Comparison of ENCODE assay signal across 9 mouse cellular contexts in the genomic region with DNA sequence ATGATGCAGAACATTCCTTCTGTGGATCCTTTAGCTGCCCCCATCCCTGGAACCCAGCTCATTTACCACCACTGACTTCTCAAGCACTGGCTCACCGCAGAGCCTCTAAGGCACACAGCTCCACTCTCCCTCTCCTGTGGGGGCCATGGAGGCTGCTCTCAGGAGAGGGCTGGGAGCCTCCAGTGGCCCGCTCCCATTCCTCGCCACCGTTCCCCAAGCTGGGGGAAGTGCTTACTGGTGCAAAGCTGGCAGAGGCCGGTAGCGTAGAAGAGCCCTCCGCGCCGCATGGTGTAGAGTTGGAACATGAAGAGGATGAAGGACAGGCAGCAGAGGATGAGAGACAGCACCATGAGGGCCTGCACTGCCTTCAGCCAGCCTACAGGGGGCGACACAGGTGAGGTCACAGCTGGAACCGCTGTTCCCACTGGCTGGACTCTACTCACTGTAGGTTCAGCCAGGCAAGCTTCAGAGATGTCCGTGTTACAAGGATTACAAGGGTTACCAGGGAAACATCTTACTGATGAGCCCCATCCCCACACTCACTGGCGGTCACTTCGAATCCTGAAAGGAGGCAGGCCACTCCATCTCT. TPM values are rescaled to one million over a fixed set of nuclear protein-coding genes. Genes with fewer than 3 reads are reported as not detected.
DNase-seq lines count a peak whose midpoint lies in the region; ATAC-seq lines count a peak whose summit lies in the region.
"Had no signal": no experiment of that assay in that cellular context is flagged by ENCODE, and none has a peak within 500 bp of the region (broad histone marks: within the 10 kb centered on the region; RNA-seq: fewer than 3 reads in every experiment).

No protein-coding gene starts in this region.

- WGBS in neural tube, embryonic 13.5 days: 64% methylated on average over 14 of the region's 14 CpGs
- WGBS in neural tube, embryonic 15.5 days: 72% methylated on average over 14 of the region's 14 CpGs

- no peaks in the 10 kb centered on the region for H3K36me3 ChIP-seq in neural tube, embryonic 13.5 days
- H3K36me3 ChIP-seq in neural tube, embryonic 15.5 days: no peaks in the 10 kb centered on the region

- ATAC-seq in neural tube, embryonic 13.5 days (ENCODE audit: low read depth): no peak
- ATAC-seq in neural tube, embryonic 15.5 days (ENCODE audit: low FRiP score): no peak
- ATAC-seq in erythroblast, adult 5-6 weeks (replicated peaks; ENCODE audit: low FRiP score, poor library complexity, severe bottlenecking): no peak

- H3K27ac ChIP-seq in neural tube, embryonic 13.5 days (replicated peaks): no peak overlapping the region
- no peak overlapping the region for H3K27ac ChIP-seq in neural tube, embryonic 15.5 days (replicated peaks)

- H3K9ac ChIP-seq in neural tube, embryonic 13.5 days: no peak overlapping the region
- no peak overlapping the region for H3K9ac ChIP-seq in neural tube, embryonic 15.5 days (replicated peaks)

- H3K27me3 ChIP-seq in neural tube, embryonic 13.5 days: no peaks in the 10 kb centered on the region
- no peaks in the 10 kb centered on the region for H3K27me3 ChIP-seq in neural tube, embryonic 15.5 days (replicated peaks)

- no peak overlapping the region for H3K4me3 ChIP-seq in neural tube, embryonic 13.5 days
- no peak overlapping the region for H3K4me3 ChIP-seq in neural tube, embryonic 15.5 days (replicated peaks)

- H3K4me1 ChIP-seq in neural tube, embryonic 13.5 days (replicated peaks): peaks cover 37% of the 10 kb centered on the region
- H3K4me1 ChIP-seq in neural tube, embryonic 15.5 days: peaks cover 37% of the 10 kb centered on the region

- intact Hi-C loops in left cerebral cortex, postnatal 25 days (cut with DNase I): no loop called here

- 0 out of 2 replicates have a peak overlapping the region, but pooled peaks have one; percentile 44 for H3K4me2 ChIP-seq in neural tube, embryonic 13.5 days
- no peak overlapping the region for H3K4me2 ChIP-seq in neural tube, embryonic 15.5 days

- no peaks in the 10 kb centered on the region for H3K9me3 ChIP-seq in neural tube, embryonic 13.5 days
- H3K9me3 ChIP-seq in neural tube, embryonic 15.5 days (replicated peaks): no peaks in the 10 kb centered on the region

- DNase-seq in adrenal gland, postnatal 10 days: peak; percentile 41
- no peak for DNase-seq in adrenal gland, postnatal 25 days
- peak; percentile 36 for DNase-seq in kidney, postnatal 10 days
- DNase-seq in thymus, postnatal 10 days (ENCODE audit: low spot score in 2 of 2): peak; percentile 26 to 41
- no peak for DNase-seq in left cerebral cortex, postnatal 25 days (ENCODE audit: low spot score in 2 of 2)

RNA-seq across cellular contexts. Expression of a gene that starts 2.0 kb away (rescaled TPM):
- total RNA-seq in adrenal gland, postnatal 10 days (2021): 100 to 1,000 TPM; 156 to 158 TPM
- total RNA-seq in adrenal gland, postnatal 25 days (2021): 231 and 241 TPM in 2 replicates
- 47.4 and 51.6 TPM in 2 replicates for polyA plus RNA-seq in neural tube, embryonic 13.5 days (2015; fragmentation: Nextera tagmentation; extraction: Ambion mirVana)
- polyA plus RNA-seq in neural tube, embryonic 15.5 days (2015; fragmentation: Nextera tagmentation; extraction: Ambion mirVana): 48.2 and 70.1 TPM in 2 replicates
- 1 to 10 TPM; 6.6 to 7.2 TPM for total RNA-seq in left cerebral cortex, postnatal 25 days (2021)
- 56.4 and 143 TPM in 2 replicates for total RNA-seq in erythroblast, adult 5-6 weeks (2015; ENCODE audit: low replicate concordance)
- 48.2 and 77.1 TPM in 2 replicates for total RNA-seq in erythroblast, adult 5-6 weeks (2017; ENCODE audit: low replicate concordance)

RNA-seq across cellular contexts. Expression of a gene that starts 4.7 kb away (rescaled TPM):
- total RNA-seq in adrenal gland, postnatal 10 days (2021): 1 to 10 TPM; 6.1 to 7.2 TPM
- total RNA-seq in adrenal gland, postnatal 25 days (2021): 26.4 and 27.9 TPM in 2 replicates
- 3.4 and 3.8 TPM in 2 replicates for polyA plus RNA-seq in neural tube, embryonic 13.5 days (2015; fragmentation: Nextera tagmentation; extraction: Ambion mirVana)
- polyA plus RNA-seq in neural tube, embryonic 15.5 days (2015; fragmentation: Nextera tagmentation; extraction: Ambion mirVana): 5.9 and 6.2 TPM in 2 replicates
- 1 to 10 TPM; 1.6 to 2.9 TPM for total RNA-seq in left cerebral cortex, postnatal 25 days (2021)
- total RNA-seq in erythroblast, adult 5-6 weeks (2015; ENCODE audit: low replicate concordance): 2.5 TPM in 1 of 2 replicates, not detected in the other
- total RNA-seq in erythroblast, adult 5-6 weeks (2017; ENCODE audit: low replicate concordance): 0.51 and 2.0 TPM in 2 replicates

RNA-seq across cellular contexts. Expression of a gene that starts 22.4 kb away (rescaled TPM):
- total RNA-seq in adrenal gland, postnatal 10 days (2021): 10 to 100 TPM; 85.8 to 88.1 TPM
- total RNA-seq in adrenal gland, postnatal 25 days (2021): 53.0 and 61.3 TPM in 2 replicates
- polyA plus RNA-seq in neural tube, embryonic 13.5 days (2015; fragmentation: Nextera tagmentation; extraction: Ambion mirVana): 4.7 and 5.1 TPM in 2 replicates
- 7.5 and 7.8 TPM in 2 replicates for polyA plus RNA-seq in neural tube, embryonic 15.5 days (2015; fragmentation: Nextera tagmentation; extraction: Ambion mirVana)
- total RNA-seq in left cerebral cortex, postnatal 25 days (2021): 10 to 100 TPM; 17.6 to 20.1 TPM
- 1.3 TPM in 1 of 2 replicates, not detected in the other for total RNA-seq in erythroblast, adult 5-6 weeks (2015; ENCODE audit: low replicate concordance)
- total RNA-seq in erythroblast, adult 5-6 weeks (2017; ENCODE audit: low replicate concordance): 0.26 and 3.8 TPM in 2 replicates

RNA-seq across cellular contexts. Expression of a gene that starts 22.7 kb away (rescaled TPM):
- under 1 TPM in 1 of 2 experiments, not detected in 1; 0.30 TPM for total RNA-seq in adrenal gland, postnatal 10 days (2021)
- total RNA-seq in adrenal gland, postnatal 25 days (2021): 0.70 TPM in 1 of 2 replicates, not detected in the other
- not detected in 2 replicates for polyA plus RNA-seq in neural tube, embryonic 13.5 days (2015; fragmentation: Nextera tagmentation; extraction: Ambion mirVana)
- 0.37 and 0.52 TPM in 2 replicates for polyA plus RNA-seq in neural tube, embryonic 15.5 days (2015; fragmentation: Nextera tagmentation; extraction: Ambion mirVana)
- not detected for total RNA-seq in left cerebral cortex, postnatal 25 days (2021)
- 4.0 TPM in 1 of 2 replicates, not detected in the other for total RNA-seq in erythroblast, adult 5-6 weeks (2015; ENCODE audit: low replicate concordance)
- total RNA-seq in erythroblast, adult 5-6 weeks (2017; ENCODE audit: low replicate concordance): not detected in 2 replicates
- total RNA-seq: neutrophil, adult 5-6 weeks had no signal

RNA-seq across cellular contexts. Expression of a gene that starts 41.0 kb away (rescaled TPM):
- 1 to 10 TPM in 1 of 2 experiments, under 1 TPM in 1; 0.72 to 1.2 TPM for total RNA-seq in adrenal gland, postnatal 10 days (2021)
- 0.43 and 1.2 TPM in 2 replicates for total RNA-seq in adrenal gland, postnatal 25 days (2021)
- 1.6 and 2.1 TPM in 2 replicates for polyA plus RNA-seq in neural tube, embryonic 13.5 days (2015; fragmentation: Nextera tagmentation; extraction: Ambion mirVana)
- 3.2 and 4.2 TPM in 2 replicates for polyA plus RNA-seq in neural tube, embryonic 15.5 days (2015; fragmentation: Nextera tagmentation; extraction: Ambion mirVana)
- total RNA-seq in left cerebral cortex, postnatal 25 days (2021): 10 to 100 TPM; 10.9 TPM
- not detected in 2 replicates for total RNA-seq in erythroblast, adult 5-6 weeks (2015; ENCODE audit: low replicate concordance)
- 0.28 TPM in 1 of 2 replicates, not detected in the other for total RNA-seq in erythroblast, adult 5-6 weeks (2017; ENCODE audit: low replicate concordance)
- total RNA-seq: neutrophil, adult 5-6 weeks had no signal

Comparison
In these comparisons a context has a peak if more than half of its experiments do, and no peak if none do; other contexts are left out.
1. DNase-seq: peak in adrenal gland, postnatal 10 days (single experiment), kidney, postnatal 10 days (single experiment) and thymus, postnatal 10 days (2 of 2); none in adrenal gland, postnatal 25 days (single experiment) and left cerebral cortex, postnatal 25 days (0 of 2).
2. RNA of a gene that starts 2.0 kb away (total RNA-seq): 231 to 241 TPM in adrenal gland, postnatal 25 days, 156 to 158 TPM in adrenal gland, postnatal 10 days and 48.2 to 143 TPM in erythroblast, adult 5-6 weeks; 6.6 to 7.2 TPM in left cerebral cortex, postnatal 25 days; every median in the first group is over 4 times any median in the second.